Comparison of ENCODE assay signal across 8 mouse cellular contexts in genomic region chr1:21161742-21162141, GRCm38 (mm10). TPM values are rescaled to one million over a fixed set of nuclear protein-coding genes. Genes with fewer than 3 reads are reported as not detected.
DNase-seq lines count a peak whose midpoint lies in the region; ATAC-seq and TF ChIP-seq lines count a peak whose summit lies in the region.
"Had no signal": no experiment of that assay in that cellular context is flagged by ENCODE, and none has a peak within 500 bp of the region (broad histone marks: within the 10 kb centered on the region; RNA-seq: fewer than 3 reads in every experiment).

No protein-coding gene starts in this region.

- H3K27ac ChIP-seq in forebrain, postnatal 0 days (ENCODE audit: low read depth, low read length) = no peak overlapping the region
- H3K27ac ChIP-seq in hindbrain, embryonic 13.5 days = no peak overlapping the region
- no peak overlapping the region for H3K27ac ChIP-seq in spleen, adult 2 months (ENCODE audit: insufficient read depth, low read length)
- H3K27ac ChIP-seq: neural tube, embryonic 12.5 days had no signal

- peak; percentile 38 for ATAC-seq in forebrain, postnatal 0 days
- 0 out of 2 replicates have a peak, but pooled peaks have one; percentile 25 for ATAC-seq in hindbrain, embryonic 13.5 days (ENCODE audit: low FRiP score)
- peak; percentile 60 for ATAC-seq in megakaryocyte, adult 5-6 weeks (ENCODE audit: poor library complexity, severe bottlenecking)

- whole genome bisulfite sequencing in forebrain, postnatal 0 days = 18% methylated on average over 5 of the region's 5 CpGs
- 20% methylated on average over 5 of the region's 5 CpGs for WGBS in hindbrain, embryonic 13.5 days
- WGBS in spleen, adult 2 months = 17% methylated on average over 5 of the region's 5 CpGs

- H3K36me3 ChIP-seq in forebrain, postnatal 0 days (ENCODE audit: insufficient read depth) = no peaks in the 10 kb centered on the region
- H3K36me3 ChIP-seq in hindbrain, embryonic 13.5 days = no peaks in the 10 kb centered on the region
- H3K36me3 ChIP-seq in spleen, adult 2 months (ENCODE audit: control insufficient read depth, insufficient read depth, low read length) = no peaks in the 10 kb centered on the region
- H3K36me3 ChIP-seq: neural tube, embryonic 12.5 days had no signal

- peak; percentile 90 for TF ChIP-seq CTCF in forebrain, postnatal 0 days (IDR thresholded peaks at IDR 0.05; ENCODE audit: low read depth)
- peak; percentile 80; the same call in 1 of the 2 replicates for TF ChIP-seq CTCF in spleen, adult 2 months (IDR thresholded peaks at IDR 0.05; ENCODE audit: extremely low read depth, insufficient read depth, insufficient read length, insufficient replicate concordance)

- no peak for TF ChIP-seq POLR2A in spleen, adult 2 months (IDR thresholded peaks at IDR 0.05; ENCODE audit: low read depth, low read length)

- peak; percentile 83 for DNase-seq in R1 (ENCODE audit: low read depth, low spot score)
- DNase-seq in cerebellum, adult 11 months = peak; percentile 58
- peak; percentile 89 for DNase-seq in forebrain, postnatal 0 days
- DNase-seq in layer of hippocampus, postnatal 14 days (ENCODE audit: low spot score in 2 of 2) = peak; percentile 79 to 88
- peak; percentile 32 to 61 for DNase-seq in spleen, adult 2 months (ENCODE audit: low read depth in 1 of 2, low spot score in 2 of 2)

- no peak overlapping the region for H3K9ac ChIP-seq in forebrain, postnatal 0 days
- H3K9ac ChIP-seq in hindbrain, embryonic 13.5 days = no peak overlapping the region
- H3K9ac ChIP-seq: neural tube, embryonic 12.5 days had no signal

- no peak overlapping the region for H3K4me3 ChIP-seq in forebrain, postnatal 0 days (ENCODE audit: low read depth, low read length)
- no peak overlapping the region for H3K4me3 ChIP-seq in hindbrain, embryonic 13.5 days
- H3K4me3 ChIP-seq in spleen, adult 2 months (ENCODE audit: extremely low read depth, insufficient read depth, insufficient read length) = no peak overlapping the region
- H3K4me3 ChIP-seq: neural tube, embryonic 12.5 days had no signal

- H3K4me2 ChIP-seq in forebrain, postnatal 0 days (ENCODE audit: low read depth) = no peak overlapping the region
- no peak overlapping the region for H3K4me2 ChIP-seq in hindbrain, embryonic 13.5 days
- H3K4me2 ChIP-seq: neural tube, embryonic 12.5 days had no signal

- 0 out of 2 replicates have a peak, but pooled peaks cover 4% of the 10 kb centered on the region for H3K4me1 ChIP-seq in forebrain, postnatal 0 days (ENCODE audit: insufficient read depth)
- H3K4me1 ChIP-seq in hindbrain, embryonic 13.5 days (replicated peaks) = peaks cover 5% of the 10 kb centered on the region
- H3K4me1 ChIP-seq in spleen, adult 2 months (ENCODE audit: control insufficient read depth, insufficient read depth, insufficient read length) = no peaks in the 10 kb centered on the region

- no peaks in the 10 kb centered on the region for H3K9me3 ChIP-seq in forebrain, postnatal 0 days (ENCODE audit: low read length)
- no peaks in the 10 kb centered on the region for H3K9me3 ChIP-seq in hindbrain, embryonic 13.5 days
- H3K9me3 ChIP-seq: neural tube, embryonic 12.5 days had no signal

- H3K27me3 ChIP-seq in forebrain, postnatal 0 days (ENCODE audit: insufficient read depth, low read length) = no peaks in the 10 kb centered on the region
- peaks cover 10% of the 10 kb centered on the region; the same call in 1 of the 2 replicates for H3K27me3 ChIP-seq in hindbrain, embryonic 13.5 days
- no peaks in the 10 kb centered on the region for H3K27me3 ChIP-seq in spleen, adult 2 months (ENCODE audit: control insufficient read depth, insufficient read depth, low read length)
- H3K27me3 ChIP-seq: neural tube, embryonic 12.5 days had no signal

RNA-seq across cellular contexts. Expression of gene Tmem14a, which starts 56.6 kb away (rescaled TPM):
- total RNA-seq in forebrain, postnatal 0 days (2014; rRNA removed) = 14.8 and 16.6 TPM in 2 replicates
- polyA plus RNA-seq in forebrain, postnatal 0 days (2015; fragmentation: Nextera tagmentation; extraction: Ambion mirVana) = 26.3 and 26.8 TPM in 2 replicates
- polyA plus RNA-seq in hindbrain, embryonic 13.5 days (2015; fragmentation: Nextera tagmentation; extraction: Ambion mirVana) = 18.5 TPM in 2 replicates
- total RNA-seq in layer of hippocampus, postnatal 14 days (2021) = 10 to 100 TPM; 20.8 to 21.9 TPM
- total RNA-seq in megakaryocyte, adult 5-6 weeks (2015) = 0.73 and 1.2 TPM in 2 replicates
- 0.73 and 0.95 TPM in 2 replicates for total RNA-seq in megakaryocyte, adult 5-6 weeks (2017)
- polyA plus RNA-seq in spleen, adult 2 months (2012; rRNA removed) = 1.2 and 1.3 TPM in 2 replicates
